Mouse (Mus musculus) liver, embryonic 14.5 days (tissue): ENCODE results near the gene Rbfox1.

Experiments
- CTCF ChIP-seq: IDR thresholded peaks from 2 replicates; pipeline ENCODE4 v1.5.1; 2016; ENCODE audit warnings: antibody characterized with exemption, low read depth, control low read depth
- EP300 ChIP-seq: IDR thresholded peaks from 2 replicates; pipeline ENCODE4 v1.6.1; 2016; ENCODE audit warnings: antibody characterized with exemption, low read depth

- TF ChIP-seq CTCF (no peak), EP300 (no peak)
Observed at GRCm38 (mm10) chr16:7425386-7426089, 1540.4 kb downstream of the Rbfox1 start.
